Mouse (Mus musculus) MN1 (cell line): ENCODE measurements at regions not wholly inside any gene's neighbourhood (a gene's known extent, or its start where the extent isn't known, plus 50 kb on each side); places are given as distances from the start of the nearest gene placed in this dataset.

ENCODE experiments used
- DNase-seq: peaks from one replicate; pipeline ENCODE4 v3.0.0-alpha.2; 2016; ENCODE audit warnings: low spot score

GRCm38 (mm10) chr13:102579638-102580037, 113.7 kb upstream of the Cd180 start:
- DNase-seq: no peak

DNA sequence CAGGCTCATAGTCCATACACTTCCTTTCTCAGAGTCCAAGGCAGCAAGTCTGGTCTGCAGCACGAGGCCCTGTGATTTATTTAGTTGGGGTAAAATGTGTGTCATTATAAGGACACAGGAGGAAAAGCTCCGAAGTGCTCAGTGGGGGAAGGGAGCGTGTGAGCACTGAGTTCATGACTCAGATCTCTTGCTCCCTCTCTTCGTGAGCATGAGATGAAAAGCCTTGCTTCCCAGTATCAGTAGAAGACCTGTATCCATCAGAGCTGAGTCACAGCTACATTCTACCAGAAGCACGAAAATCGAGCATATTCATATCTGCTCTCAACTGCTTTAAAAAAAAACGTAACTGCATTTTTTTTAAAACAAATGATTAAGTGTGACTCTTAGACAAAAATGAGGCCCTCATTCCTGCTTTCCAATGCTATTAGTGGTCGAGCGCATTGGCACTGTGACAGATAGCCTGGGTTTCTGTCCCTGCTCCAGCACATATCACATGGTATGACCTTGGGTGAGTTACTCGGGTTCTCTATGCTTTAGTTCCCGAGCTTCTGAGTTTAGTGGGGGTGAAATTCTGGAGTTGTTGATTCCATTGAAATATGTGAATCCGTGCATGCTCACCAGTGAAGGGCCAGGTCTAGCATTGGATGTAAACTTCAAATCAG, 109.2 kb upstream of the Cd180 start:
- DNase-seq: peak; percentile 35

DNA sequence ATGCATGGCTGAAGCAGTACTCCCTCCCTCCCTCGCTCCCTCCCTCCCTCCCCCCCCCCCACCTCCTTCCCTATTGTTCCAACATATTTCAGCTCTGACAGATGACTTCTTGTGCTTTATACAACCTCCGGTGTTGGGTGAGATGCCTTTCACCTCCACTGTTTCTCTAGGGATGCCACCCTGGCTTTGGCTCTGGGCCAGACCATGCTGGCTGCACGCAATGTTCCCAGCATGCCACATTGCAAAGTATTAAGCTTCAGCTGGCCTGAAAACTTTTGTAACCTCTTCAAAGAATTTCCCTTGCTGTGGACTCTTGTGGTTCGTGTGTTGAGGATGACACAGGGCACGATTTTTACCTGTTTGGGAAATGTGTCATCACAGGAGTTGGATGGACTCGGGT, 107.1 kb upstream of the Cd180 start:
- DNase-seq: no peak

DNA sequence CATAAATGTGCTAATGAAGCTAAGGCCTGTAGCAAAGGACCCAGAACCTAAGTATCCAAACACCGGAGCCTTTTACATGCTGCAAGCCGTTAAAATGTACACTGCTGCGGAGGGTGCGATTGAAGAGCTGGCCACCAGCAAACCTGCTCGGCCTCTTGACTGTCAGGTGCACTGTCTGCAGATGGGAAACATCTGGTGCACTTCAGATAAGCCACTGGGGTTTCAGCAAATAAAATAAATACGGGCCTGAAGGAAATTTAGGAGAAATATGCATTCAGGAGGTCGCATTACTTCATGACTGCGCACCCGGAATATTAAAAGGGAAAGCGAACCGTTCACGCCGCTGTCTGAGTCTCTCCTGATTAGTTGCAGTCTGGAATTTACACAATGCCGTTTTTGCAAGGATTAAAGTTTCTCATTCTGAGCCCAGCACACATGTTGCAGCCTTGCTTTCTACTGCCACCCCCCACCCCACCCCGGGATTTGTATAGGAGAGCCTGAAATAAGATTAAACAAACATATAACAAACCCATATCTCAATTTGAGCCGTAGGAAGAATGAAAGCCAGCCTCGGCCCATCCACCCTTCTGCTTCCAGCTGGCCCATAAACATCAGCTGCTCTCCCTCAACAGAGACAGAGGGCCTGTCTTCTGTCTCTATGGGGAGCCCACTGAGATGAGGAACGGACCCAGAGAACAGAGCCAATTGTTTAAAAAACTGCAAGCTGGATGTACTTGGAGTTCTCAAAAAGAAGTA, 103.5 kb upstream of the Cd180 start:
- DNase-seq: no peak

GRCm38 (mm10) chr13:102591803-102592537, 101.4 kb upstream of the Cd180 start:
- no peak for DNase-seq

DNA sequence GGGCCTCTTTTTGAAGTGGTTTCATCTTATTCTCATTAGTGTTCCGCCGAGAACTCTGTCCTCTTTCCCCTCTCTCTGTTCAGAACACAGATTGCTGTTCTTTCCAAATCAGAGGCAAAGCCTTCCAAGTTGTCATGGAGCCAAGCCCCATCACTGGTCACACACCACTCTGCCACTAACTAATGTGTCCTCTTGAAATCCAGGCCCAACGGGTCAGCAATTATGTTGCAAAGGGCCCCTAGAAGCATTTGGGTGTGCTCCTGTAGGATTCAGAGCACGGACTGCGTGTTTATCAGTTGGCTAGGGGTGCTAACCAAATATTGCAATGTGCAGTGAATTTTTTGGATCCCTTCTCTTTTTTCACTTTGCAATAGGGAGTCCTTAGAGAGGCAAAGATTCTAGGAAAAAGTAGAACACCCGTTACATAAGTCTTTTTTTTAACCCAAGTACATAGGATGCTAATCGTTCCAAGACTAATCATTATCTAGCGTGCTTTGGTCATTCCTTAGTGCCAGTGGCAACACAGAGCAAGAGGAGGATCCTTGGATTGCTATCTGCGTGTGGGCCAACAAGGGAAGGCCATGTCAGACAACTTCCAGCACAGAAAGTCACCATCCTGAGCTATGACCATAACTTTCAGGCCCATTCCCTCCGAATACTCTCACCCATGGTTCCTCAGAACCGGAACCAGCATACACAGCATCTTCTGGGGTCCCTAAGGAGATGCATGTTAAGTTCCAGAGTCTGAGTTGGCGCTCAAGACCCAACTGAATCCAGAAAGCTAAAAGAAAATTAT, 99.8 kb upstream of the Cd180 start:
- DNase-seq: no peak

- DNase-seq: no peak
Measured at GRCm38 (mm10) chr13:102594201-102594600, 99.2 kb upstream of the Cd180 start.

DNA sequence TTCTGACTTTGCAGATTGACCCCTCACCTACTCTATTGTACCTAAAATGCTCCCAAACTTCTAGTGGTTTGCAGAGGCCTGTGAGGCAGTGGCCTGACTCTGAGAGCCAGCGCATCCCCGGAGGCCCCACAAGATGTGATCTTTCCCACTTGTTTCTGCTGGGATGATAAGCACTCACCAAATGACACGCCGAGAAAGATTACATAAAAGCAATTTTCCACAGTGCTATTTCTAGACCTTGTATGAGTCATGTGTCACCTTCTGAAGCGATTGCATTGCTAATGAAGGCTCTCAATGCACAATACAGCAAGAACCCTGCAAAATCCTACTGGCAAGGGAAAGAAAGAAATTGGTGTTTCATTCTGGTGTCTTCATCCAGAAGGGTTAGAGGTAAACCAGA, 97.8 kb upstream of the Cd180 start:
- DNase-seq: peak; percentile 49

DNA sequence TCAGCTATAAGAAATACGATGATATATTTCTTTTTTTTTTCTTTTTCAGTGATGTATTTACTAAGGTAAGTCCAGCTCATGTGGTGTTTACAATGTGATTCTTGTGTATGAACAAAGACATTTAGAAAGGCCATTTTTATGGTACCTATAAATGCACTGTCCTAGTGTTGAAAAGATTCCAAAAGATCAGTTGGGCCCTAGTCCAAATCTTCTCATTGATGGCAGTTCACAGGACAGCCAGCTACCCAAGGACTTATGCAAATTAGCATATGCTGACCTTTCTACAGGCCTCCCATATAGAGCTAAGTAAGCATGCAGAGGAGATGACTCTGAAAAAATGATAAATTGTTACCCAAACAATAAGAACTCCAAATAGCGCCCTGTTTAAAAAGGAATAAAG, 97.3 kb upstream of the Cd180 start:
- no peak for DNase-seq

- no peak for DNase-seq
Measured at GRCm38 (mm10) chr13:102598181-102598580, 95.2 kb upstream of the Cd180 start.

- DNase-seq: peak; percentile 88
Measured at GRCm38 (mm10) chr13:102599602-102600001, 93.8 kb upstream of the Cd180 start.

DNA sequence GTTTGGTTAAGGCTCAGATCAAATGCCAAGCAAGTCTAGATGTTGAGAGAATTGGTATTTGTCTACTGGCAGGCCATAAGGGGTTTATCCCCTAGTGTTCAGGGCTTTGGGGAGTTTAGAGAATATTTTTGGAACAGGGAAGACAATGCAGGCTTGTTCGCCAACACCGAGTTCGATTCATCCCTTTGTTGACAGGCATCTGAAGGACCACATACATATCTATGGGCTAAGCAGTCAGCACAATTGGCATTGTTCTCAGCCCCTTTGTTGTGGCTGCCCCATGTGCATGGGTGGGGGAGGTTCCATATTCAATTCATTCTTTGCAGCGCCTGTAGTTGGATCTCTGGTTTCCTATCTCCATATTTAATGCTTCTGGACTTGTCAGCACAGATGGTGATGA, 93.3 kb upstream of the Cd180 start:
- DNase-seq: no peak

DNA sequence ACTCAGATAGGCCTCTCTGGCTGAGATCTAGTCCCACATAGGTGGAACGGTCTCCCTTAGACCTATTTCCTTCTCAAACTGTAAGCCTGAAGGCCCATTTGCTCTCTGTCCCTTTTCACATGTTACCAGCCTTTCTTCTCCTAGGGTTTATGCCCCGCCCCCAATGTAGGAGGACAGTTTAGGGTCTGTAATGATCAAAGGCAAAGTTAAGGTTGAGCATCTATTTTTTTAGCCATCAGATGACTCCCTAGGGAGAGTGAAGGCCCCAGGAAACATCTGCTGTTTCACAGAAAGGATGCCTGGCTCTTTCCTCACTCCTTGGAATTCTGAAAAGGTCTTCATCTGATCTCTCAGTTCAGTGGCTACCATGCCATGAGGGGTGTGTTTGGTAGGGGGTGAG, 68.9 kb upstream of the Cd180 start:
- no peak for DNase-seq

GRCm38 (mm10) chr13:102625171-102625835, 68.1 kb upstream of the Cd180 start:
- peak; percentile 46 for DNase-seq

DNA sequence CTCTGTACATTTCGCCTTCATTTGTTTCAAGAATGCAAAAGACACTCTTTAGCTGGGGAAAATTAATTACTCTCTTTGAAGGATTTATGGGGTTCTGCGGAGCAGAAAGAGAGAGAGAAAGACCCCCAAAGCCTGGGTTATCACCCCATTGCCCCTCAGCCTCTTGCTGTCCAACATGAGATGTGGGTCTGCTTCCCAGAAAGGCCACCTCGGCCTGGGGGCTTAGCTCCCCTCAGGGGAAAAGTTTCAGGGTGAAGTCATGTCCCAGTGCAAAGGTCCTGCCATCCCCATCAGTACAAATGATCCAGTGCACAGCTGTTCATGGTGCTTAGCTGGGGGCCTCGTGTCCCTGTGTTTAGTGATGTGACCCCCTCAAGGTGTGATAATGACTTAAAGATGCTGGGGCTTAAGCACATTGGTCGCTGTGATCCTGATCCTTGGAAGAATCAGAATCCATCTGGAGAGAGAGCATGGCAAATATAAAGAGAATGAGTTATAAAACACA, 67.5 kb upstream of the Cd180 start:
- no peak for DNase-seq

DNA sequence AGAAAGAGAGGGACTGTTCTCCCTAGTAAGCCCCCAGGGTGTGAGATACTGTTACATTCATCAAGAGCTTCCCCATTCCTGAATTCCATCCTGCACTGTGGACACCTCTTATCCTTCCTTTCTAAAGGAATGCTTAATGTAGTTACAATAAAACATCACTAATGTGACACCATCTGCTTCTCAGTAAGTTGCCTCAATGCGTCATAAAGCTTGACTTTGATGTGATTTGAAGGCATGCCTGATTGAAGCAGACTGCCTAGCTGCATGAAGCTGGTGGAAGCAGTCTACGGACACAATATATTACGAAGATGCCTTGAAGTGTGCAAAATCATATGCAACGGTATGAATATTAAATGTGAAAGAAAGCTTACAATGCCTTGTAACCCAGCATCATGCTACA, 65.6 kb upstream of the Cd180 start:
- DNase-seq: no peak

GRCm38 (mm10) chr13:102629176-102629575, 64.2 kb upstream of the Cd180 start:
- DNase-seq: no peak

DNA sequence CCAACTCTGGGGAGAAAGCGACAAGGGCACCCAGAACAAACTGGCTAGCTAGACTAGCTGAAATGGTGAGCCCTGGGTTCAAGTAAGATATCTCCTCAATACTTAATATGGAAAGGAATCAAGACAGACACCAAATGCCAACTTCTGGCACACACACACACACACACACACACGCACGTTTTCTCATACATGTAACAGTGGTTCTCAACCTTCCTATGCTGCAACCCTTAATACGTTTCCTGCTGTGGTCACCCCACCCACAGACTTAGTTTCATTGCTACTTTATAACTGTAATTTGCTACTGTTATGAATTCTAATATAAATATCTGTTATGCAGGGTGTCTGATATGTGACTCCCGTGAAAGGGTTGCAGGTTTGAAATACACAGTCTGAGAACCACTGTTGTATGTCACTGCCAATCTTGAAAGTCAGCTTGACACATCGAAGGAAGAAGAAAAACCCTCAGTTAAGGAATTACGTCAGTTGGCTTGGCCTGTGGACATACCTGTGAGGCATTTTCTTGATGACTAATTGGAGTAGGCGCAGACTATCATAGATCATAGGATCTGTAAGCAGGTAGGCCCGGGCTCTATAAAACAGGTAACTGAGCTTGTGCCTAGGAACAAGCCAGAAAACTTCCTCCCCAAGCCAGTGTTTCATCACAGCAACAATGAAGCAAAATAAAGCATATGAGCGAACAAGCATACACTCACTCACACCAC, 59.0 kb upstream of the Cd180 start:
- DNase-seq: no peak

- no peak for DNase-seq
Measured at GRCm38 (mm10) chr13:102636032-102636431, 57.3 kb upstream of the Cd180 start.

DNA sequence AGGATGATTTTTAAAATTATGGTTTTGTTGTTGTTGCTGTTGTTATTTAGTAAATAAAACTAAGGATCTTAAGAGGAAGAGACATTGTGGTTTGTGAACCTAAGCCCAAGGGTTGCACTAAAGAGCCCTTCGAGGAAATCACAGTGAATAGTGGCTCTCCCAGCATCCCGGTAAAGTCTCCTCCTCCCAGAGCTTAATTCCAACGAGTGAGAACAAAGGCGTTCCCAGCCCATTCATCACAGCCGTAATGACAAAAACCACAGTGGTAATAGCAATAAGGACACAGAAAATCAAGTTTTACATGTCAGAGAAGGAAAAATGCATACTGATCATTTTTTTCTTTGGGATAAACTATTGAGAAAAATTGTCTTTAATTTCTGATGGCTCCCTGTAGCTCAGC, 56.3 kb upstream of the Cd180 start:
- no peak for DNase-seq

GRCm38 (mm10) chr13:102639651-102640050, 53.7 kb upstream of the Cd180 start:
- no peak for DNase-seq
